ENCODE assay signal across 8 mouse cellular contexts in genomic region chr12:117989018-117989828, GRCm38 (mm10).
DNase-seq lines count a peak whose midpoint lies in the region; ATAC-seq and TF ChIP-seq lines count a peak whose summit lies in the region.

No protein-coding gene starts in this region.

- no peaks in the 10 kb centered on the region for H3K36me3 ChIP-seq in kidney, postnatal 0 days (ENCODE audit: insufficient read depth, low read length)
- H3K36me3 ChIP-seq in hindbrain, embryonic 11.5 days (ENCODE audit: control insufficient read depth, insufficient read depth, low read length), result no peaks in the 10 kb centered on the region
- no peaks in the 10 kb centered on the region for H3K36me3 ChIP-seq in midbrain, embryonic 15.5 days (replicated peaks)

- no peak for TF ChIP-seq CTCF in kidney, postnatal 0 days (IDR thresholded peaks at IDR 0.05; ENCODE audit: low read depth)

- no peak for ATAC-seq in kidney, postnatal 0 days (replicated peaks; ENCODE audit: low FRiP score, low read depth)
- ATAC-seq in hindbrain, embryonic 11.5 days (ENCODE audit: low FRiP score), result peak; percentile 82
- peak; percentile 32; the same call in 1 of the 2 replicates for ATAC-seq in midbrain, embryonic 15.5 days (replicated peaks)

- no peaks in the 10 kb centered on the region for H3K4me1 ChIP-seq in kidney, postnatal 0 days (replicated peaks; ENCODE audit: insufficient read depth, low read length)
- no peaks in the 10 kb centered on the region for H3K4me1 ChIP-seq in hindbrain, embryonic 11.5 days (replicated peaks; ENCODE audit: control insufficient read depth, insufficient read depth, low read length)
- peaks cover 9% of the 10 kb centered on the region for H3K4me1 ChIP-seq in midbrain, embryonic 15.5 days

- DNase-seq in kidney, postnatal 0 days (ENCODE audit: low spot score), result peak; percentile 32
- no peak for DNase-seq in kidney, adult 11 months
- DNase-seq in embryo, embryonic 10.5 days (ENCODE audit: low spot score), result peak; percentile 68
- DNase-seq in hindbrain, embryonic 11.5 days (ENCODE audit: low spot score), result peak; percentile 39
- no peak for DNase-seq in thymus, postnatal 14 days
- DNase-seq in adrenal gland, postnatal 25 days, result no peak
- no peak for DNase-seq in ovary, postnatal 10 days (ENCODE audit: low spot score)

- no peak overlapping the region for H3K9ac ChIP-seq in kidney, postnatal 0 days (ENCODE audit: low read depth, low read length)
- H3K9ac ChIP-seq in hindbrain, embryonic 11.5 days (ENCODE audit: low read depth, low read length), result no peak overlapping the region
- no peak overlapping the region for H3K9ac ChIP-seq in midbrain, embryonic 15.5 days

- no peak overlapping the region for H3K4me3 ChIP-seq in kidney, postnatal 0 days (replicated peaks; ENCODE audit: low read depth, low read length)
- H3K4me3 ChIP-seq in hindbrain, embryonic 11.5 days (ENCODE audit: low read depth, low read length), result no peak overlapping the region
- H3K4me3 ChIP-seq in midbrain, embryonic 15.5 days, result no peak overlapping the region

- H3K27ac ChIP-seq in kidney, postnatal 0 days, result no peak overlapping the region
- H3K27ac ChIP-seq in hindbrain, embryonic 11.5 days (ENCODE audit: low read depth, low read length), result no peak overlapping the region
- H3K27ac ChIP-seq in midbrain, embryonic 15.5 days, result no peak overlapping the region

- 11% methylated on average over 11 of the region's 11 CpGs for WGBS in kidney, postnatal 0 days
- 5% methylated on average over 11 of the region's 11 CpGs for WGBS in hindbrain, embryonic 11.5 days
- 7% methylated on average over 11 of the region's 11 CpGs for WGBS in midbrain, embryonic 15.5 days

- peak overlapping the region; percentile 23 for H3K4me2 ChIP-seq in kidney, postnatal 0 days (ENCODE audit: low read length)
- no peak overlapping the region for H3K4me2 ChIP-seq in hindbrain, embryonic 11.5 days (replicated peaks; ENCODE audit: low read depth, low read length)
- peak overlapping the region; percentile 28 for H3K4me2 ChIP-seq in midbrain, embryonic 15.5 days

- no peaks in the 10 kb centered on the region for H3K27me3 ChIP-seq in kidney, postnatal 0 days (ENCODE audit: insufficient read depth, low read length)
- peaks cover 33% of the 10 kb centered on the region for H3K27me3 ChIP-seq in hindbrain, embryonic 11.5 days (ENCODE audit: control insufficient read depth, insufficient read depth, low read length)
- H3K27me3 ChIP-seq in midbrain, embryonic 15.5 days (replicated peaks), result peaks cover 24% of the 10 kb centered on the region

- H3K9me3 ChIP-seq in kidney, postnatal 0 days (replicated peaks; ENCODE audit: low read length), result no peaks in the 10 kb centered on the region
- no peaks in the 10 kb centered on the region for H3K9me3 ChIP-seq in hindbrain, embryonic 11.5 days (ENCODE audit: control insufficient read depth, low read length)
- H3K9me3 ChIP-seq in midbrain, embryonic 15.5 days, result no peaks in the 10 kb centered on the region

Comparison
In these comparisons a context has a peak if more than half of its experiments do, and no peak if none do; other contexts are left out.
1. DNase-seq: peak in kidney, postnatal 0 days (single experiment), embryo, embryonic 10.5 days (single experiment) and hindbrain, embryonic 11.5 days (single experiment); none in kidney, adult 11 months (single experiment), thymus, postnatal 14 days (single experiment), adrenal gland, postnatal 25 days (single experiment) and ovary, postnatal 10 days (single experiment).